Mouse (Mus musculus) bone marrow, adult 2 months (tissue): Measurements from ENCODE around the gene Gcnt3.

Experiments
- CTCF ChIP-seq: fragments of 200-500 bp; IDR thresholded peaks from 2 replicates; pipeline ENCODE4 v1.5.1; 2011; ENCODE audit warnings: low read length, control low read depth; ENCODE audit not compliant: control insufficient read depth, insufficient read depth
- POLR2A ChIP-seq: fragments of 200-500 bp; IDR thresholded peaks from 2 replicates; pipeline ENCODE4 v1.6.1; 2011; ENCODE audit warnings: low read depth, mild to moderate bottlenecking, control low read depth, low read length, borderline replicate concordance; ENCODE audit not compliant: control insufficient read depth

DNA sequence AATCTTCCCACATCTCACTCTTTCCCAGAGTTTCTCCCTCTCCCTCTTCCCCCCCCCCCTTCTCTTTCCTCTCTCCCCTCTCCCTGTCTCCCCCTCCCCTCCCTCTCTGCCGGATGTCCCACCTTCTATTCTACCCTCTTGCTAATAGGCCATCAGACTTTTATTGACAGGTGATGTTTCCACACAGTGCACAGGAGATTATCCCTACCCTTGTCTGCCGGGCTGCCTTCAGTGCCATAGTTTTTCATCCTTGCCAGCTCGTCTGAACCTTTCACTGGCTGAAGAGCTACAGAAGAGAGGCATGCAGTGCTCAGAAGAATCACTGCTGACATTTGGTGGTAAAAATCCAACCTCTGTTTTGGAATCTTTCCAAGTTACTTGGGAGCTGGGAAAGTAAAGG lies 15.5 kb upstream of the Gcnt3 start:
- TF ChIP-seq CTCF, result no peak
- no peak for TF ChIP-seq POLR2A
